Mouse (Mus musculus): ENCODE data around the gene Mpst. TPM values are rescaled to one million over a fixed set of nuclear protein-coding genes. Genes with fewer than 3 reads are reported as not detected.

The Mpst gene
- polyA plus RNA-seq, 1 experiment from 2014 or later = 2.3 TPM

DNA sequence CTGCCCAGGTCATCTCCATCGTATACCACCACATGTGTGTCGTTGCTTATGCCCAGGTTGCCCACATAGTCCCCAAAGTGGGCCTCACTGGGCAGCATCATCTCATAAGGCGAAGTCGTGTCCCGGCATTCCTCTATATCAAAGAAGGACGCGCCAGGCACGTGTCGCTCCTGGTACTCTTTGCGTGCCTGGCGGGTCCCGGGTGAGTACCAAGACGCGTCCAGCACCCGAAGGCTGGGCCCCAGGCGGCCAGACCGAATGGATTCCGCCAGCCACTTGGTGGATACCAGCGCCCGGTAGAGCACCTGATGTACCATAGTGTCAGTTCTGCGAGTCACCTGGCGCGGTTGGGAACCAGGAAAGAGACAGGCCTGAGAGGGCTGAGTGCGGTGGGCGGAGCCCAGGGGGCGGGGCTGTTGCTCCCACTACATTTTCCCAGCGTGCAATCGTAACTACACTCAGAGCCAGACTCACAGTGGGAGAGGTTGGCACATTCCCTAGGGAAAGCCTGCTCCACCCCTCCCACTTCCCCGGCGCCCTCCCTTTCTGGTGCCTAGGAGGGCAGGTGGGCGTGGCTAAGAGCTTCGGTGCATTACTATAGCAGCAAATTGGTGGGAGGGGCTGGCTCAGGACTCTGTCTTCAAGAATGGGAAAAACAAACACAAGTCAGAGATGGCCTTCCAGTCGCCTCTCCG, 552 bp upstream of the Mpst start, which contains the start of gene Tst:
Gene Tst, minus strand, starts transcription at position 391 of the 695 bp plus-strand sequence.
- WGBS = 1% methylated on average over 34 of the region's 34 CpGs
- peaks cover 28% of the 10 kb centered on the region for H3K27me3 ChIP-seq
- H3K9me3 ChIP-seq (replicated peaks) = no peaks in the 10 kb centered on the region
- no peaks in the 10 kb centered on the region for H3K36me3 ChIP-seq (ENCODE audit: poor library complexity, severe bottlenecking)
- H3K4me1 ChIP-seq = peaks cover 59% of the 10 kb centered on the region
- ATAC-seq = peak; percentile 73
- peak within 1 kb of the TSS; percentile 97 for H3K27ac ChIP-seq
- H3K4me2 ChIP-seq = peak within 1 kb of the TSS; percentile 85
- peak within 1 kb of the TSS; percentile 64 for H3K4me3 ChIP-seq
- H3K9ac ChIP-seq = peak within 1 kb of the TSS; percentile 71

- H3K9me3 ChIP-seq (replicated peaks) = no peaks in the 10 kb centered on the region
- H3K4me1 ChIP-seq = peaks cover 39% of the 10 kb centered on the region
- H3K4me2 ChIP-seq = peak overlapping the region; percentile 53
- H3K36me3 ChIP-seq (ENCODE audit: poor library complexity, severe bottlenecking) = peaks cover 13% of the 10 kb centered on the region; the same call in 1 of the 2 replicates
- peak overlapping the region; percentile 30 for H3K4me3 ChIP-seq
- H3K27ac ChIP-seq = no peak overlapping the region
- peak overlapping the region; percentile 35; the same call in 1 of the 2 replicates for H3K9ac ChIP-seq
- H3K27me3 ChIP-seq = peaks cover 40% of the 10 kb centered on the region
- ATAC-seq = no peak
- 11% methylated on average over 12 of the region's 12 CpGs for WGBS
Measured at GRCm38 (mm10) chr15:78409570-78410052, 3.4 kb downstream of the Mpst start.

GRCm38 (mm10) chr15:78413083-78413718, 7.0 kb downstream of the Mpst start:
- no peak overlapping the region for H3K4me2 ChIP-seq
- peaks cover 37% of the 10 kb centered on the region for H3K27me3 ChIP-seq
- H3K9ac ChIP-seq = no peak overlapping the region
- no peak for ATAC-seq
- peaks cover 13% of the 10 kb centered on the region; the same call in 1 of the 2 replicates for H3K36me3 ChIP-seq (ENCODE audit: poor library complexity, severe bottlenecking)
- H3K9me3 ChIP-seq (replicated peaks) = no peaks in the 10 kb centered on the region
- no peak overlapping the region for H3K4me3 ChIP-seq
- no peak overlapping the region for H3K27ac ChIP-seq
- H3K4me1 ChIP-seq = peaks cover 16% of the 10 kb centered on the region
- WGBS = 90% methylated on average over 14 of the region's 14 CpGs

DNA sequence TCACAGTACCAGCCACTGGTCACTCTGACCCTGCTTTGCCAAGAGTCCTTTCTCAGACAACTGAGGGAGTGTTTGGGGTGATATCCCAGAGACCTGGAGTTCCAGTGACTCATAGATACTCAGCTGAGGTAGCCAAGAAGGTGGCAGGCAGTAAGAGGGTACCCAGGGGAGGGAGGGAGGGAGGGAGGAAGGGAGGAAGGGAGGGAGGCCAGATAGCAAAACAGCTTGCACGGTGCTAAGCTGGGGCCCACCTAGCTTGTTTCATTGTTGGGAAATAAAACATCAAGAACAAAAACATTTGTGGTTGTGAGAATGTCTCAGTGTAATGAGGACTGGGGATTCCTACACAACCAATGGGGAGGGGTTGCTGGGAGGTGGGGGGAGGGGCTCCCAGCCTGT, 7.5 kb downstream of the Mpst start:
- no peak for ATAC-seq

DNA sequence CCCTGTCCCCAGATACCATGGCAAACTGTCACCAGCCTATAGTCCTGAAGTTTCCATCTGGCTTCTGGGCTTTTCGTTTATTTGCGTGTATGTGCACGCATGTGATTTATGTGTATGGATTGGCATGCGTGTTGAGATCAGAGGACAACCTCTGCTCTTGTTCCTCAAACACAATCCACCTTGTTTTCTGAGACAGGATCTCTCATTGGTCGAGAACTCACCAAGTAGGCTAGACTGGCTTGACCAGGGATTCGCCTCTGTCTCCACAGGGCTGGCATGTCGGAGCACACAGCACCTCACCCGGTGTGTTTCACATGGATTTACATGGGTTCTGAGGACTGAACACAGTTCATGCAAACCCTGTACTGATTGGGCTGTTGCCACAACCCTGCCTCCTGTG, 7.9 kb downstream of the Mpst start:
- Histone ChIP-seq H3K36me3 (ENCODE audit: poor library complexity, severe bottlenecking) (peaks cover 13% of the 10 kb centered on the region; the same call in 1 of the 2 replicates), H3K9me3 (replicated peaks) (no peaks in the 10 kb centered on the region), H3K4me1 (peaks cover 16% of the 10 kb centered on the region), H3K9ac (no peak overlapping the region), H3K4me3 (no peak overlapping the region), H3K27ac (no peak overlapping the region), H3K27me3 (peaks cover 27% of the 10 kb centered on the region), H3K4me2 (no peak overlapping the region)
- ATAC-seq = no peak
- 91% methylated on average over 8 of the region's 8 CpGs for WGBS

More for the DNA sequence above, 7.5 kb downstream of the Mpst start:
- Histone ChIP-seq H3K4me1 (peaks cover 16% of the 10 kb centered on the region), H3K9me3 (replicated peaks) (no peaks in the 10 kb centered on the region), H3K4me2 (no peak overlapping the region), H3K9ac (no peak overlapping the region), H3K27me3 (peaks cover 31% of the 10 kb centered on the region), H3K36me3 (ENCODE audit: poor library complexity, severe bottlenecking) (peaks cover 13% of the 10 kb centered on the region; the same call in 1 of the 2 replicates), H3K4me3 (no peak overlapping the region), H3K27ac (no peak overlapping the region)
- WGBS = 29% methylated on average over 1 of the region's 1 CpGs

DNA sequence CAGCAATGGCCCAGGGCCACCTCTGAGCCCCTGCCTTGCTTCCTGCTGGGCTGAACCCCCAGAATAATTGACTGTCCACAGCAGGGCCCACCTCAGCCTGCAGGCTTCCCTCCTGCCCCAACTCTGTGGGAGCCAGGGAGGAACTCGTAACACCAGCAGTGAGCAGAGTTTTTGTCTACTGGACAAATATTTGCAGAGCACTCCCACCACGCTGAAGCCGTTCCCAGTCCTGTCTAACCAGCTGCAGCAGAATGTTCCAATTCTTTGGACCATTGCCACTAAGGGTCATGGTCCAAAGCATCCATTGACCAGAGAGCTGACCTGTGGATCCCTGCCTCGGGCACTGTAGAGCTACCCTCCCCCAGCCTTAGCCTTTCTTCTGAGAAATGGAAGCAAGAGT, 10.7 kb downstream of the Mpst start:
- Histone ChIP-seq H3K9me3 (replicated peaks) (no peaks in the 10 kb centered on the region), H3K9ac (no peak overlapping the region), H3K4me2 (no peak overlapping the region), H3K27me3 (peaks cover 2% of the 10 kb centered on the region; the same call in 1 of the 2 replicates), H3K4me1 (no peaks in the 10 kb centered on the region), H3K36me3 (ENCODE audit: poor library complexity, severe bottlenecking) (peaks cover 11% of the 10 kb centered on the region; the same call in 1 of the 2 replicates), H3K4me3 (no peak overlapping the region), H3K27ac (no peak overlapping the region)
- WGBS = 16% methylated on average over 4 of the region's 4 CpGs
- ATAC-seq = no peak

DNA sequence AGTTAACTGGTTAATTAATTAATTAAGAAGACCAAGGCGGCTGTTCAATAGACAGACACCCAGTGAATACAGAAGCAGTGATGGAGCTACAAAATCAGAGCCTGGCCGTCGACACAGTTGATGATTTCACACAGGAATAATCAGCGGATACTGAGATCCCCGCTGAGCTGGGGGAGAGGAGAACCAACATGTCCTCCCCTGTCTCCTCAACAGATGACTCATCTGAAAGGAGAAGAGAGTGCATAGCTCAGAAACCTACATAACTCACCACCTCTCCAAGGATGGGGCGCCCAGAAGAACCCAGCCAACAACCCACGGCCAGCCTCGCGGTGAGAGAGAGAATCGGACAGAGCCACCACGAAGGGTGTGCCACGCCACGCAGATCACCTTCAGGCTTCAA, 14.2 kb downstream of the Mpst start:
- H3K36me3 ChIP-seq (ENCODE audit: poor library complexity, severe bottlenecking) = no peaks in the 10 kb centered on the region
- 80% methylated on average over 13 of the region's 13 CpGs for WGBS
- H3K4me2 ChIP-seq = no peak overlapping the region
- H3K27me3 ChIP-seq = peaks cover 16% of the 10 kb centered on the region
- ATAC-seq = no peak
- H3K4me1 ChIP-seq = peaks cover 4% of the 10 kb centered on the region
- no peak overlapping the region for H3K9ac ChIP-seq
- no peak overlapping the region for H3K27ac ChIP-seq
- H3K4me3 ChIP-seq = no peak overlapping the region
- no peaks in the 10 kb centered on the region for H3K9me3 ChIP-seq (replicated peaks)

- no peak overlapping the region for H3K9ac ChIP-seq
- peak overlapping the region; percentile 30; the same call in 1 of the 2 replicates for H3K4me2 ChIP-seq
- no peaks in the 10 kb centered on the region for H3K36me3 ChIP-seq (ENCODE audit: poor library complexity, severe bottlenecking)
- ATAC-seq = peak; percentile 83
- H3K4me1 ChIP-seq = peaks cover 4% of the 10 kb centered on the region
- H3K27me3 ChIP-seq = peaks cover 16% of the 10 kb centered on the region
- H3K4me3 ChIP-seq = no peak overlapping the region
- 18% methylated on average over 16 of the region's 16 CpGs for WGBS
- H3K27ac ChIP-seq = no peak overlapping the region
- no peaks in the 10 kb centered on the region for H3K9me3 ChIP-seq (replicated peaks)
Measured at GRCm38 (mm10) chr15:78422046-78422956, 16.1 kb downstream of the Mpst start.

DNA sequence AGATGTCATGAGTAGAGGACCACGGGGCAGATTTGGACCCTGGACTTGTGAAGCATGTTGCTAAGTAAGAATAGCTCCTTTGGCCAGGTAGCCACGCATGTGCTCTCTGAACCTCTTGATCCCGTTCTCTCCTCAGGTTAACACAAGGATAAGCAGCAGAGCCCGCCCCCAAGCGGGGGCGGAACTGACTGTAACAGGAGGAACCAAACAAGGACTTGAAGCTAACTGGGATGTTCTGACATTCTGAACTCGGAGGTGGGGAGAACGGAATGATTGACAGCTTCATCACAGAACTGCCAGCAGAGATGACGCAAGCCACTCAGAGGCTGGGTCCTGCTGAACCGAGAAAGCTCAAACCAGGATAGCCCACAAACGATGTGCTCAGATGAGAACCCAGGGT, 18.3 kb downstream of the Mpst start:
- H3K9ac ChIP-seq = no peak overlapping the region
- no peak overlapping the region for H3K4me3 ChIP-seq
- H3K27ac ChIP-seq = no peak overlapping the region
- H3K4me1 ChIP-seq = peaks cover 15% of the 10 kb centered on the region
- no peaks in the 10 kb centered on the region for H3K36me3 ChIP-seq (ENCODE audit: poor library complexity, severe bottlenecking)
- peaks cover 16% of the 10 kb centered on the region for H3K27me3 ChIP-seq
- 26% methylated on average over 11 of the region's 11 CpGs for WGBS
- no peak overlapping the region for H3K4me2 ChIP-seq
- ATAC-seq = no peak
- no peaks in the 10 kb centered on the region for H3K9me3 ChIP-seq (replicated peaks)

- Histone ChIP-seq H3K4me2 (no peak overlapping the region), H3K27me3 (peaks cover 16% of the 10 kb centered on the region), H3K9ac (no peak overlapping the region), H3K4me1 (peaks cover 22% of the 10 kb centered on the region), H3K36me3 (ENCODE audit: poor library complexity, severe bottlenecking) (0 out of 2 replicates have a peak, but pooled peaks cover under 1% of the 10 kb centered on the region), H3K27ac (no peak overlapping the region), H3K4me3 (no peak overlapping the region), H3K9me3 (replicated peaks) (no peaks in the 10 kb centered on the region)
- no peak for ATAC-seq
- WGBS = 71% methylated on average over 4 of the region's 4 CpGs
Measured at GRCm38 (mm10) chr15:78425230-78425629, 19.0 kb downstream of the Mpst start.

DNA sequence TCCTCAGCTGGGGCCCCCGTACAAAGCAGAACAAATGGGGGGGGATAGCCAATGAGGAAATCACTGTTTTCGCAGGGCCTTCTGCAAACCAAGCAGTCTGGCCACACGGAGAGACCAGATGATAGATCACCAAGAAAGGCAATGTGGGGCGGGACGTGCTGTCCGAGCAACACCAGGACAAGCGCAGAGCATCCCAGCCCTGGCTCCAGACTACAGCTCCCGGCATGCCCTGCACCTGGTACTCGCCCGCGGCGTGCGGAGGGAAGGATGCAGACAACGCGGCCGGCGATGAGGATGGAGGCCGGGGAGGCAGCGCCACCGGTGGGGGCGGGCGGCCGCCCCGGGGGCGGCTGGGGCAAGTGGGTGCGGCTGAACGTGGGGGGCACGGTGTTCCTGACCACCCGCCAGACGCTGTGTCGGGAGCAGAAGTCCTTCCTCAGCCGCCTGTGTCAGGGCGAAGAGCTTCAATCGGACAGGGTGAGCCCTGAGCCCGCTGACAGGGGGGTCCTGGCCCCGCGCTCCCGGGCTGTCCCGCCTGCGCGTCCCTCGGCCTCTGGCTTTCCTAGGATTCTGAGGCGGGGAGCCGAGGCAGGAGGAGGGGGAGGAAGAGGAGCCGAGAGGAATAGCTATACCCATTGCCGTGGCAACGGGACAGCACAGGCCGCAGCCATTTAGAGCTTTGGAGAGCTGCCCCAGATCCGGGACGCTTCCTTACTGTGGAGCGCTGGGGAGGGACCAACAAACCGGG, 22.3 kb downstream of the Mpst start, which contains the start of gene Kctd17:
Gene Kctd17, plus strand, starts transcription at position 174 of the 748 bp plus-strand sequence.
- peak; percentile 92 for ATAC-seq
- H3K27me3 ChIP-seq = peaks cover 13% of the 10 kb centered on the region; the same call in 1 of the 2 replicates
- H3K4me1 ChIP-seq = peaks cover 24% of the 10 kb centered on the region
- peak within 1 kb of the TSS; percentile 40 for H3K27ac ChIP-seq
- WGBS = 2% methylated on average over 50 of the region's 52 CpGs
- H3K9ac ChIP-seq = peak within 1 kb of the TSS; percentile 92
- peak within 1 kb of the TSS; percentile 93 for H3K4me3 ChIP-seq
- peak within 1 kb of the TSS; percentile 80 for H3K4me2 ChIP-seq
- H3K9me3 ChIP-seq (replicated peaks) = no peaks in the 10 kb centered on the region
- H3K36me3 ChIP-seq (ENCODE audit: poor library complexity, severe bottlenecking) = peaks cover 33% of the 10 kb centered on the region

Measured in forebrain, embryonic 13.5 days (tissue).